Mouse (Mus musculus) cerebellum, adult 2 months (tissue): ENCODE measurements around the gene Pgm5. TPM values are rescaled to one million over a fixed set of nuclear protein-coding genes. Genes with fewer than 3 reads are reported as not detected.

Experiments
- DNase-seq, 2 experiments: peaks; one replicate each; pipeline ENCODE4 v3.0.0; 2021
- H3K27ac ChIP-seq: fragments of 200-500 bp; 2 replicates; pipeline ENCODE4 v1.5.1; 2012; ENCODE audit warnings: low read length, control low read depth, inconsistent platforms; ENCODE audit not compliant: insufficient read depth
- H3K27me3 ChIP-seq: fragments of 200-500 bp; 2 replicates; pipeline ENCODE4 v1.6.1; 2012; ENCODE audit warnings: inconsistent platforms, mild to moderate bottlenecking, low read length, moderate library complexity; ENCODE audit not compliant: control insufficient read depth, insufficient read depth
- H3K4me1 ChIP-seq: fragments of 200-500 bp; 2 replicates; pipeline ENCODE4 v1.6.1; 2011; ENCODE audit warnings: low read length; ENCODE audit not compliant: control insufficient read depth, insufficient read depth
- H3K4me3 ChIP-seq: fragments of 200-500 bp; replicated peaks from 2 replicates; pipeline ENCODE3; 2011; ENCODE audit warnings: mild to moderate bottlenecking, low read depth, low read length, control low read depth; ENCODE audit not compliant: insufficient read depth
- CTCF ChIP-seq: fragments of 200-500 bp; IDR thresholded peaks from 2 replicates; pipeline ENCODE4 v1.5.1; 2011; ENCODE audit warnings: low read depth, mild to moderate bottlenecking, control low read depth, low read length, moderate library complexity, borderline replicate concordance; ENCODE audit not compliant: insufficient read depth
- POLR2A ChIP-seq: fragments of 200-500 bp; IDR thresholded peaks from 2 replicates; pipeline ENCODE4 v1.6.1; 2011; ENCODE audit warnings: low read length, control low read depth, borderline replicate concordance; ENCODE audit not compliant: insufficient read depth
- WGBS: fragments of 180-500 bp; shearing (Covaris S2); methylation state at CpG from one replicate; pipeline ENCODE4 v1.1.7; 2018; 5-methylcytosine and 5-hydroxymethylcytosine counted together
- polyA plus RNA-seq: library from polyadenylated mRNA; depleted of rRNA; stranded (reverse); fragments of >200 nt; gene quantifications from 2 replicates; pipeline ENCODE4 v1.2.3, GENCODE M21; 2012

Gene Pgm5
- polyA plus RNA-seq, 1 experiment: 3.8 TPM

DNA sequence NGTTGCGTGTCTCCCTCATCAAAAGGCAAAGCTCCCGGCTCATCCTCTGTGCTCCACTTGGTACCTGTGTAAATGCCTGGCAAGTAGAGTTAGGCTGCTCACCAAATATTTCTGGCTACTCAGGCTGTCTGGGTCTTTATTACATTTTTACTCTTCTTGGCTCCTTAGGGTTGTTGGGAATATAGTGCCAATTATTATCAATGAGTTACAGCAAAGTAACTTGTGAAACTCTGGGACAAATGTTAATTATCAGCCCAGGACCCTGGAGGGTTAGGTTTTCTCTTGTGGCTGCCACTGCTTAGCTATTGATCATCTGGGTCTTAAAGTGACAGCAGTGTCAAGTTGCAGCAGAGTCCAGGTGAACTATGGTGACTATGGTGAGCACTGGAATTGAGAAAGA lies 199.3 kb downstream of the Pgm5 start:
- TF ChIP-seq CTCF (no peak), POLR2A (no peak)
- Histone ChIP-seq H3K4me1 (no peaks in the 10 kb centered on the region), H3K27ac (no peak overlapping the region), H3K27me3 (no peaks in the 10 kb centered on the region), H3K4me3 (no peak overlapping the region)
- no peak for DNase-seq
- 93% methylated on average over 2 of the region's 2 CpGs for WGBS

DNA sequence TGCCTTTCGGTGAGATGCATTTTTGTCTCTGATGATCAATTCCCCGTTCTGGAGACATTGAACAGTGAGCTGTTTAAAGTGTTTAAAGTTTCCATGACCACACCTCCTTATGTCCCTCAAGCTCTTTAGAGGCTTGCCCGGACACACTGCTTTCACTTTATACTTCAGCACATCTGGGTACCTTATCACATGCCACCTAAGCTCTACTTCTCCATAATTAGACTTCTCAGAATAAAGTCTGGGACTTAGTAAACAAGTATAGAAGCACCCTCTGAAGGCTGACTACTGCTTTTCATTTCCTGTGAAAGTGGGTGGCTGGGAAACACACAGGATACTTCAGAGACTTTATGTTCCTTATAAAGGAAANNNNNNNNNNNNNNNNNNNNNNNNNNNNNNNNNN lies 204.7 kb downstream of the Pgm5 start:
- no peaks in the 10 kb centered on the region; the same call in 1 of the 2 replicates for H3K27me3 ChIP-seq
- no peak for DNase-seq
- H3K4me1 ChIP-seq: no peaks in the 10 kb centered on the region
- 91% methylated on average over 3 of the region's 3 CpGs for WGBS
- H3K4me3 ChIP-seq: no peak overlapping the region
- H3K27ac ChIP-seq: no peak overlapping the region
- TF ChIP-seq POLR2A: no peak
- no peak for TF ChIP-seq CTCF

- Histone ChIP-seq H3K27me3 (no peaks in the 10 kb centered on the region; the same call in 1 of the 2 replicates), H3K4me1 (no peaks in the 10 kb centered on the region), H3K27ac (no peak overlapping the region), H3K4me3 (no peak overlapping the region)
- no peak for DNase-seq
- TF ChIP-seq CTCF: no peak
- no peak for TF ChIP-seq POLR2A
- WGBS: 83% methylated on average over 9 of the region's 9 CpGs
Measured at GRCm38 (mm10) chr19:24653230-24653799, 208.3 kb downstream of the Pgm5 start.

GRCm38 (mm10) chr19:24652342-24653019 lies 209.2 kb downstream of the Pgm5 start:
- Histone ChIP-seq H3K4me1 (no peaks in the 10 kb centered on the region), H3K27ac (no peak overlapping the region), H3K4me3 (no peak overlapping the region), H3K27me3 (no peaks in the 10 kb centered on the region; the same call in 1 of the 2 replicates)
- WGBS: 38% methylated on average over 6 of the region's 6 CpGs
- no peak for TF ChIP-seq POLR2A
- TF ChIP-seq CTCF: no peak
- DNase-seq: no peak

- Histone ChIP-seq H3K27me3 (no peaks in the 10 kb centered on the region; the same call in 1 of the 2 replicates), H3K4me1 (no peaks in the 10 kb centered on the region), H3K4me3 (no peak overlapping the region), H3K27ac (no peak overlapping the region)
- TF ChIP-seq POLR2A (no peak), CTCF (no peak)
- 40% methylated on average over 2 of the region's 2 CpGs for WGBS
- no peak for DNase-seq
Measured at GRCm38 (mm10) chr19:24651595-24651994, 210.1 kb downstream of the Pgm5 start.

DNA sequence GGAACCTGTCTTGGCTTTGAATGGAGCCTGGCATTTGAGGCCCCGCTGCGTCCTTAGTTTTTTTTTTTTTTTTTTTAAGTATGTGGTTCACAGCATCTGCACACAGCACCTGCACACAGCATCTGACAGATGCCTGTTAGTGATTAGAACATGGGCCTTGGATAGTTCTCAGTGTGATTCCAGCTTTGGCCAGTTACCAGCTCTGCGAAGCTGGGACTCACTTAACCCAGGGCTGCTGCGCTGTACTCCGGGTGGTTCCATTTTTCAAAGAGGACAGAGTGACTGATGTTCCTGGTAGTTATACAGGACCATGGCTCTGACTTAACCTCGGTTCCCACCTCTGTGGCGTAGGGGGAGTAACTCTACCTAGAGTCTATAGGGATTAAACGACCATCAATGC lies 211.2 kb downstream of the Pgm5 start:
- no peak overlapping the region for H3K4me3 ChIP-seq
- WGBS: 49% methylated on average over 8 of the region's 8 CpGs
- no peak overlapping the region for H3K27ac ChIP-seq
- no peaks in the 10 kb centered on the region for H3K4me1 ChIP-seq
- TF ChIP-seq CTCF (no peak), POLR2A (no peak)
- no peak for DNase-seq
- H3K27me3 ChIP-seq: no peaks in the 10 kb centered on the region; the same call in 1 of the 2 replicates

- Histone ChIP-seq H3K27me3 (no peaks in the 10 kb centered on the region), H3K4me1 (no peaks in the 10 kb centered on the region), H3K27ac (no peak overlapping the region), H3K4me3 (no peak overlapping the region)
- DNase-seq: no peak
- TF ChIP-seq POLR2A (no peak), CTCF (no peak)
- WGBS: 79% methylated on average over 8 of the region's 8 CpGs
Measured at GRCm38 (mm10) chr19:24648016-24648415, 213.6 kb downstream of the Pgm5 start.

DNA sequence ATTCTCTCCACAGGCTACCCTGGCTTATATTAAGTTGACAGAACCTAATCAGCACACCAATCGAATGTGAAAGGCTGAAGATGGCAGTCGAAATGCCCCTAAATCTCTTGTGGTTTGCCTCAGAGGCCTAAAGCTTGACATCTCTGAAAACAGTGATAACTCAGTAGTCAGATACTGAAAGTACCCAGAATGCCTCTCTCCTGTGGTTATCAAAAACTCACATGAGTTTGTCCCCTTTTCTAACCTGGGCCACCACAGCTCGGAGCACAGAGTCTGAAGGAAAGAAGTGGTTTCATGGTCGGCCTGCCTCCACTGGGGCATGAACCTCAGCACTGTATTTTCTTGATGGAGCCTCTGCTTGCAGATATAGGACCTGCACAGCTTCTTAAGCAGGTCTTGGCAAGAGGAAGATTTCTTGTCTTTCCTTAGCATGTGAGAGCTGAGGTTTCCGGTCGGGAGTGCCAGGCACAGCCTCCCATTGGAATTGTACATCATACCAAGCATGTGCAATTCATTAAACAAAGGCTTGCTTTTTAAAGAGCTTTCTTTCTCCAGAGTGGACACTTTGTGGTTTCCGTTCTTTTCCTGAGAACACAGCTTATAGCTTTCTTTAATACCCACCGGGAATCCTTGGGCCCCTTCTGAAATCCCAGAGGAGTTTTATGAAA lies 215.4 kb downstream of the Pgm5 start:
- DNase-seq: no peak
- Histone ChIP-seq H3K27me3 (no peaks in the 10 kb centered on the region), H3K4me3 (no peak overlapping the region), H3K4me1 (no peaks in the 10 kb centered on the region), H3K27ac (no peak overlapping the region)
- WGBS: 82% methylated on average over 8 of the region's 8 CpGs
- TF ChIP-seq POLR2A (no peak), CTCF (no peak)
